Mouse (Mus musculus): Measurements from ENCODE around the gene Oas3.
A peak's percentile ranks its signal among the peaks of the same experiment; 100 is the strongest.
"Not testable (repeated sequence)": the region's sequence is repeated elsewhere in the genome, so short reads cannot be mapped to it uniquely, and the experiment has no call there.

Gene Oas3

DNA sequence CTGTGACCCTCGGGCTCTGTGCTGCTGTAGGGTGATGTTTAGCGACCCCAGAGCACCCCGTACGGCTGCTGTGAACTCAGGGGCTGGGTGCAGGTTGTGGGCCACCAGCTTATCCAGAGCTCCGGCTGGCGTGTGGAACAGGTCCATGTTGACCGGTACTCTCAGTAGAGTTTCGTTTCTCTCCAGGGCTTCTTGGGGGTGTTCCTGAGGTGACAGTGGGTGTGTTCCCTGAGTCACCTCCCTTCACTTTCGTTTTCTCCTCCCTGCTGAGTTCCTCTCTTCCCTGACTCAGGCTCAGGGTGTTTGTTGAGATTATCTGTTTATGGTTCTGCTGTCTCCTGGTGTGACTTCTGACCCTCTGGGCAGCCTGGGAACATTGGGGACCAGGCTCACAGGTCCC, at the start of gene Oas3:
Oas3 (minus strand) TSS at position 184 of the 400 bp plus-strand sequence.
- no peak for DNase-seq

DNA sequence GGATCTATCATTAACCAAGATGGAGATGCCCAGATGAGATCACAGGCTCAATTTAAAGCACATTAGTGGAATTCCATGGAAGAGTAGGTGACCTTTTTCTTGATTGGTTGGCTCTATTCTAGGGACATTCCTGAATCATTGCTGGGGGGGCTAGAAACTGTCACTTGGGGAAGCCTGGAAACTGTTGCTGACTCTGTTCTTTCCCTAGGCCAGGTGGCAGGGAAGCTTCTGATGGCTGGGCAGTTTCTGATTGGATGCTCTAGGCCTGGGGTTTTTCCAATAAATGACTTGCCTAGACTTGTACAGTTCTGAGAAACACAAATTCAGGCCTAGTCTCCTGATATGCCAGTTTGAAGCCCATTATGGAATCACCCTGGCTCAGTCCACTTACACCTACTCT, 41.5 kb upstream of the Oas3 start:
- DNase-seq, result no peak

DNA sequence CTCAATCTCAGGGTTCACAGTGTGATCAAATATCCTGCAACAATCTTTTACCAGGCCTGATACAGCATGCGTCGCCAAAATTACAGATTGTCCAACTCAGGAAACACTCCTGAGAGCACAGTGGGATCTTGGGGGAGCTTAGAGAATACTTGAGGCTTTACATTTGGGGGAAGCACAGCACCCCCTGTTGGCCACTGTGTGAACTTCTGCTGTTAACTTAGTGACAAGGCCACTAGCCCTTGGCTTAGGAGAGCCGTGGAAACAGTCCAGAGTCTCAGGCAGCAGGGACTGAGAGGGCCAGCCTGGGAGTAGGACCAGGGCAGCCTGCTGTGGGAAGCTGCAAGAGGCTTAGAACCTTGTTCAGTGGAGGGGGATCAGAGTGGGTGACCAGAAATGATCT, 38.5 kb upstream of the Oas3 start:
- peak in 1 of 2 experiments; percentile 53 for DNase-seq

DNA sequence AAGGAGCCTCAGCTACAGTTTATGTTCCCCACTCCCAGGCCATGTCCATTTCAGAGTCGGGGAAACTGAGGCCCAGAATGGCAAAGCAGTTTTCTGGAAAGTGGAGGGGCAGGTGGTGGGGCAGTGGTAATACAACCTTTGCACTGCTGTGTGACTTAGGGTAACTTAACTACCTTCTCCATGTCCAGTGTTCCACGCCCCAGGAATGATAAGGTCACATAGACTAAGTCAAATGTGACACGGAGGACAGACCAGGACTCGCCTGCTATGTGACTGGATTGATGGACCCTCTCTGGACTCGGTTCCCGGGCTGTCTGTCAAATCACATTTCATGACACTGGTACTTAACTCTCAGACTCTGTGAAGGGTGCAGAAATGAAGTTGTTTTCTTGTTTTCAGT, 35.6 kb upstream of the Oas3 start:
- DNase-seq, result no peak

DNA sequence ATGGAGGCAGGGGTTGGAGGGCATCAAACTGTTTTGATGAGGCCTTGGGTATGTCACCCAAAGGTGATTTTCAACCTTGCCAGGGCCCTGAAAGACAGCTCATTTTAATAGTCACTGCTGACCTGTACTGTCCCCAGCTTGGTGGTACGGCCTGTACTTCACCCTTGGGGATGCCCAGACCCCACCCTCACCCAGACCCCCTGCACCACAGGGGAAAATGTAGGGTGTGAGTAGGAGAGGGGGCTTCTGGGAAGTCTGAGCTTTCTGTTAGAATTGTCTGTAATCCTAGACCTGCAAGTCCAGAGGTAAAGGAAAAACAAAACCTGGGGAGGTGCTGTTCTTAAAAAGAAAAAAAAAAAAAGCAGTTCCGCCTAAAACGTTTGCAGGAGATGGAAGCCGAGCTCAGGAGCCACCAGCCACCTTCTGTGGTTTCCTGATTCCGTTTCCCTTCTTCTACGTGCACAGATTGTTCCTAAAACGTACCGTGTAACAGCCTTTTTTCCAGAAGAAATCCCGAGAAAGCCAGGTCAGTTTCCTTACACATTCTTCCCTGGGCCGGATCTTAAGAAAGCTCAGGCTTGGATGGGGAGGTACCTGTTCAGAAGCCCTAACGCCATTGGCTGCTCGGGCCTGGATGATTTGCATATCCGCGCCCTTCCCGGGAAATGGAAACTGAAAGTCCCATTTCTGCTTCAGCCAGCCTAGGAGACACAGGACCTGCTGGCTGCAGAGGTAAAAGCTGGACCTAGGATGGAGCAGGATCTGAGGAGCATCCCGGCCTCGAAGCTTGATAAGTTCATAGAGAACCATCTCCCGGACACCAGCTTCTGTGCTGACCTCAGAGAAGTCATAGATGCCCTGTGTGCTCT, 34.7 kb upstream of the Oas3 start, which contains the start of gene Oas1c:
Oas1c (minus strand) TSS at position 564 of the 869 bp plus-strand sequence.
- peak; percentile 91 to 94 for DNase-seq

DNA sequence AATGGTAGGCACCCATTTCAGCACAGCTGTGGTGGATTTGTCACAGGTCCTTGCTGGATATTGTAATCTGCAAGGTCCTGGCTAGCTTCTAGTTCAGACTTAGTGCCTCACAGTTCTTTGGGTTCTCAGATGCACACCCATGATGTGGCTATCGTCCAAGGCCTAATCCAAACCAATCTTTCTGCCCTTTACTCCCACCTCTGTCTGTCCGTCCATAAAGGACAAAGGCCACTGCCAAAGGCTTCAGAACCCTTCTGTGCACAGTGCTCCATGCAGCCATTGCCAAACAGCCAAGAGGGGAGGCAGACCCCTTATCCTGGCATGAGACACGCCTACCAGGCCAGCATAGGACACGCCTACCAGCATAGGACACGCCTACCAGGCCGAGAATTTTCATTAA, 31.7 kb upstream of the Oas3 start:
- DNase-seq, result peak; percentile 14 to 35

DNA sequence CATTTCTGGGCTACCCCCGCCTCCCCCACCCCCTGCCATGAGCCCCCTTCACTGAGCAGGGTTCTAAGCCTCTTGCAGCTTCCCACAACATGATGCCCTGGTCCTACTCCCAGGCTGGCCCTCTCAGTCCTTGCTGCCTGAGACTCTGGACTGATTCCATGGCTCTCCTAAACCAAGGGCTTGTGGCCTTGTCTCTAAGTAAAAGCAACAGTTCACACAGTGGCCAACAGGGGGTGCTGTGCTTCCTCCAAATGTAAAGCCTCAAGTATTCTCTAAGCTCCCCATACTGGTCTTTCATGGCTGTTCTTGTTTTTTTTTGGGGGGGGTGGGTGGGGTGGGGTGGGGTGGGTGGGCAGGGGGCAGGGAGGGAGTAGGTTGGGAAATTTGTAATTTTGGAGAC, 29.0 kb upstream of the Oas3 start:
- peak; percentile 53 to 80 for DNase-seq

DNA sequence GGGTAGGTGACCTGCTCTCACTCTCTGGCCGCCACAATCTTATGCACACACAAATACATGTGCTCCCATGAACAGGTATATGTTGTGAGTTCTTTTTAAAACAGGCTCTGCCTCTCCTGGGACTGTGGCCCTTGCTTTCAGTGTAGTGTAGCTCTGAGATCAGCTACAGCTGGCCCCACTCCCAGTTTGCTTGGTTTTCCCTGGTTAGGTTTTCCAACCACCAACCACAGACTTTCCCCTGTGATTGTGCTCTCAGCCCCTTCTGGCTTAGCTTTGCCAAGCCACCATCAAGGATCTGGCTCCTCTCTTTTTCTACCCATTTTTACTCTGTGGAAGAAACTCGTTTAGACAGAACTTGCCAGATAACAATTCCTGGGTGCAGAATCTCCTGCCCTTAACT, 26.1 kb upstream of the Oas3 start:
- no peak for DNase-seq

DNA sequence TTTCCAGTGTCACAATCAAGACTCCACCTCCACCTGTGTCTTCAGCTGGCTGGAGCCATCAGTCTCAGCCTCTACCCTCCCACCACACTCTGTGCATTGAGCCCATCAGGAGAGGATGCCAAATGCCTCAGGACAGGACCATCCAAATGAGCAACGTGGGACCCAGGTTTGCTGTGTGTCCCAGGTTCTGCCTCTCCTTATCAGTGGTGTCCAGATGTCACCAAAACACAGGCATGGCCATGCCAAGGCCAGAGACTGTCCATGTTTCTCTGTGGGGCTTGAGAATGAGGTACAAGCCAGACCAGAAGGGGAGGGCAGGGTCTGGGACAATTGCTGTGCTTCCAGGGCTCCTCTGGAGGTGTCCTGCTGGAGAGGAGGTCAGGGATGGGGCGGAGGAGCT, 21.5 kb upstream of the Oas3 start:
- DNase-seq, result not testable (repeated sequence)

DNA sequence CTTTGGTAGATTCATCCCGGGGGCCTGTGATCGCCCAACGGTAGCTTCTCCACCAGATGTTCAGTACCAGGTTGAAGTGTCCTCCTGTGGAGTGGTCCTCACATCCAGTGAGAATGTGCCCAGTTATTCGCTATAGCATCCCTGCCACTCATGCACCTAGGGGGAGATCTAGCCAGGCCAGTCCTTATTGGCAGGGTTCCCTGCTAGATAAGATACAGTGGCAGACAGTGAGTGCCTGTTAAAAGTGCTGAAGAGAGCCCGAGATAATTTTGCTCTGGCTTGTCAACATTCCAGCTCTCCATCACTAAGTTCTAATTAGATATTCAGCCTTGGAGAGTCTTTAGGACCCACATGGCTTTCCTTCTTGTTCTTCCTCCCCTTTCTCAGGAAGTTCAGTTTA, 20.7 kb upstream of the Oas3 start:
- not testable (repeated sequence) for DNase-seq

DNA sequence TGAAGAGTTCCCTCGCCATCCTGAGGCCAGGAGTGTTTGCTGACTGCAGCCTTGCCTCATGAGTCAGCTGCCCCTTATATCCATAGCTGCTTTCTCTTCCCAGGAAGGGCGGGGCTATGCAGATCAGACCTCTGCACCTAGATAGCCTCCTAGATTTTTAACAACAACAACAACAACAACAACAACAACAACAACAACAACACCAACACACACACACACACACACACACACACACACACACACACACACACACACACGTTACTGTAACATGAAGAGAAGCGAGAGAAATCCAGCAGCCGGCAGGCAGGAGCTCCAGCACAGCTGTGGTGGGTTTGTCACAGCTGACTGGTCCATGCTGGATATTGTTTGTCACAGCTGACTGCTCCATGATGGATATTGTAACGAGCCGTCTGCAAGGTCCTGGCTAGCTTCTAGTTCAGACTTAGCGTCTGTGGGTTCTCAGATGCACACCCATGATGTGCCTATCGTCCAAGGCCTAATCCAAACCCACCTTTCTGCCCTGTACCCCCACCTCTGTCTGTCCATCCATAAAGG, 18.1 kb upstream of the Oas3 start, which contains the start of gene Oas1e:
Oas1e (minus strand) TSS at position 51 of the 555 bp plus-strand sequence.
- not testable (repeated sequence) for DNase-seq

DNA sequence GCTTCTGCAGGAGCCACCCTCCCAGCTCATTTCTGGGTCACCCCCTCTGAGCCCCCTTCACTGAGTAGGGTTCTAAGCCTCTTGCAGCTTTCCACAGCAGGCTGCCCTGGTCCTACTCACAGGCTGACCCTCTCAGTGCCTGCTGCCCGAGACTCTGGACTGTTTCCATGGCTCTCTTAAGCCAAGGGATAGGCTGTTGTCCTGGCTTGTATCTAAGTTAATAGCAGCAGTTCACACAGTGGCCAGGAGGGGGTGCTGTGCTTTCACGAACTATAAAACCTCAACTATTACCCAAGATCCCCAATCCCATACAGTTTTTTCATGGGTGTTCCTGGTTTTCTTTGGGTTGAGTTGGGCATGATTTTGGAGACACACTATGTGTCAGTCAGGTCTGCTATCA, 15.6 kb upstream of the Oas3 start:
- DNase-seq, result peak; percentile 44 to 77

DNA sequence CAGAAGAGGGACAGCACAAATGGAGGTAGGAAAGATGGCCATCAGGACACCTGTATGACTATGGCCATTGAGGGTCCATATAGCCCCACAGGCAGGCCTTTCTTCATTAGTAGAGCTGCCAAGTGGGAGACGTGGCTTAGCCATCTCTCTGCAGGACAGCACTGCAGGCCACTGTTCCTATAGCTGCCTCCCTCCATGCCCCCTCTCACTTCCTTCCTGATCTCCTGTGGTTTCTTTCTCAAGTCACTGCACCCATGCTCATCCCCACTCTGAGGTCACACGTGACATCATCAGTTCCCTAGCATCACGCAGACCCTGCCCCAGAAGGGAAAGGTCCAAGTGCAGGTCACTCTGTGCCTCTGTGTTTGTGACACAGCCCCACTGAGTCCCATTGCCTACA, 9.6 kb upstream of the Oas3 start:
- DNase-seq, result no peak

DNA sequence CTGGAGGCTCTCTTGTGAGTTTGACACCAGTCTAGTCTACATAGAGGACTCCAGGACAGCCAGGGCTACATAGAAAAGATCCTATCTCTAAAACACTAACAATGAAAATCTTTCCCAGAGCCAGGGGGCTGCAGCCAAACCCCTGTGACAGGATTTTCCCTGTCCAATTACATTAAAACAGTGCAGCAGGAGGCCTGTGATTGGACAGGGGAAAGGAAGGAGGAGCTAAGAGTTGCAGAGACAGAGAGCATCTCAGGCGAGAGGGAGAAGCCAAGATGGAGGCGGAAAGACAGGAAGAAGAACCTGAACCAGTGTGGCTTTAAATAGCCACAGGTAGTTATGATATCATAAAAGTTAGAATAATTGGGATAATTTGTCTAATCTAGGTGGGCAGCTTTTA, 5.0 kb upstream of the Oas3 start:
- DNase-seq, result no peak

DNA sequence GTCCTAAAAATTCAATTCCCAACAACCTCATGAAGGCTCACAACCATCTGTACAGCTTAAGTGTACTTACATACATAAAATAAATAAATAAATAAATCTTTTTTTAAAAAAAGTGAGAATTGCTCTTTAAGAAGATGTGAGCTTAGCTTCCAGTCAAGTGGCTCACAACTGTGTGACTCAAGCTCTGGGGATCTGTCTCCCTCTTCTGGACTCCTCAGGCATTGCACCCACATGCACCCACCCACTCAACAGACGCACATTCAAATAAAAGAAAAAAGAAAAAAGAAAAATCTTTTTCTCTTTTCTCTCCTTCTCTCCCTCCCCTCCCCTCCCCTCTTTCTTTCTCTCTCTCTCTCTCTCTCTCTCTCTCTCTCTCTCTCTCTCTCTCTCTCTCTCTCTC, 4.2 kb upstream of the Oas3 start:
- no peak for DNase-seq

DNA sequence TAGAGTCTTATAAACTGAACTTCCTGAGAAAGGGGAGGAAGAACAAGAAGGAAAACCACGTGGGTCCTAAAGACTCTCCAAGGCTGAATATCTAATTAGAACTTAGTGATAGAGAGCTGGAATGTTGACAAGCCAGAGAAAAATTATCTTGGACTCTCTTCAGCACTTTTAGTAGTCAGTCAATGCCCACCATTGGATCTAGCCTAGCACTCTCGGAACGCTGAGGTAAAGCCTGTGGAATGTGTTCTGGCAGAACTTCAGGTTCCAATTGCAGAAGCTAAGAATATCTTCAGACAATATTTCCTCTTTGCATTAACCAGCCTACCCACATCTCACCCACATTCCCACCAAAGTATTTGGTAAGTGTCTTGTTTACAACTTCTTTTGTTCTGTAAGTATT, 2.5 kb upstream of the Oas3 start:
- DNase-seq, result no peak

DNA sequence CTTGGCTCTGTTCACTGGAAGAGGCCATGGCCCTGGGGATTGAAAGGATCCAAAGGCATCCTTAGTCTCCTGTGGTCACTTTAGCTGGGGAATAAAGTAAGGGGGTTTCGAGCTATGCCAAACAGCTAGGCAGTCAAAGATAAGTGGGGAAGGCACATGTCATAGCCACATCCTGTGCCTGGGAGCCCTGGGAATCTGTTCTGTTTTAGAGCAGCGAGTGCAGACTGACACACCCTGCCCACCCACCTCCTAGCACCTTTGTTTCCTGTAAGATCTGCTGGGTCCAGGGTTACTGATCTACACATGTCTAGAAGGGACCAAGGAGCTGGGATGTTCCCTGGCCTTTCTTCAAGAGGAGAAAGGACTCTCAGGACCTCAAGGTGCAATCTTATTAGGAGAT, 1.5 kb upstream of the Oas3 start:
- DNase-seq, result no peak

DNA sequence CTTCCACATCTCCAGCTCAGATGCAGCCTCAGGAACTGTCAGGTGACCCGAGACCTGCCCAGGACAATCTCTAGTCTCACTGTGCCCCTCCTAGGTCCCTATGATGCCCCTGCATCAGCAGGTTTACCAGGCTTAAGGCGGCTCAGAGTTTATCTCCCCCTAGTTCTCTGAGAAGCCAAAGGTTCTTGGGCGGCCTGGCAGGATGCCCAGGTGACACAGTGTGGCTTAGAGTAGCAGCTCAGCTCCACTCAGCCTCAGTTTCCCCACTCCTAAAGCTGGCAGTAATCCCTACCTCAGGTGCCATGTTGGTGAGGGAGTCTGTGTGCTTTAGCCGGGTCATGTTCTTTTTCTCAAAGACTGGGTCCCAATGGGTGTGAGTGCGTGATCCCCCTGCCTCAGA, 660 bp downstream of the Oas3 start:
- no peak for DNase-seq

DNA sequence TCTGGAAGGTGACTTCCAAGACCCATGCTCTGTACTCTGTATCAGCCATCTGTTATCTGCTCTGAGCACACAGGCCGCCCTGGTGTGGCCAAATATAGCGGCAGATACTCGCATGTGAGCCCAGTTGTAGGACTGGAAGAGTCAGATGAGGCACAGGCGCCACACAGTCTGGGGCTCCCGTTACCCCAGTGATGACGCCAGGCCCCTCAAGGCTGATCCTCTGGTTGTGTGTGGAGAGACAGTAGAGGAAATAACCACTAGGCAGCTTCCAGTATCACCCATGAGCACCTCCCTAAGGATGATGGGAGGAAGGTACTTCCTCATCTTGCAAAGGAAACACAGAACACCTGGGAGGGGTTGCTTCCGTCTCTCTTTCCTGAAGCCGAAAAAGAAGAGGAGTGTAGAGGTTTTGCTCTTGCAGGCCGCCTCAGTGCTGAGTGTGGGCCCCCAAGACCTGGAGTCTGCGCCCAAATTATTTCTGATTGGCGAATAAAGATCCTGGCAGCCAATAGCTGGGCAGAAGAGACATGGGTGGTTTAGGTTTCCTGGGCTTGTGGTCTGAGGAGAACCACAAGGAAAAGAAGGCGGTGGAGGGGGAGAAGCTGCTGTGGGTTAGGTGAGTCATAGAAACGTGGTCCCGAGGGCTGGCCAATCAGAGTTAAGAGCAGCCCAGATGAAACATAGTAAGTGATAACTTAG, 2.0 kb downstream of the Oas3 start:
- DNase-seq, result no peak

DNA sequence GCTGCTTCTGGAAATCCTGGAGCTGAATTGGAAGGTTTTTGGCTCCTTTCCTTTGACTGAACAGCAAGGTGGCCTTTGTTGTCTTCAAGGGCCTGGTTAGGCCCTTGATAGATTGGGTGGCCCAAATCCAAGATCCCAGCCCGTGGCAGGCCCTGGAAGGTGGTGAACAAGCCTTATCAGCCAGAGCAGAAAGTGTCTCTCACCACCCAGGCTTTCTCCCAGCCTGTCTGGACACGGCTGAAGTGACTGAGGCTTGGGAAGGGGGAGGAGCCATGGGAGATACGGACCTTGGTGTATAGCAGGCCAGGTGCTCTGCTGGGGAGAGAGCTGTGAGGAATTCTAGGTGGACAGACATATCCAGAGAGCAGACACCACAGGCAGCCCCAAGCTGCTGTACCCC, 8.1 kb downstream of the Oas3 start:
- no peak for DNase-seq

DNA sequence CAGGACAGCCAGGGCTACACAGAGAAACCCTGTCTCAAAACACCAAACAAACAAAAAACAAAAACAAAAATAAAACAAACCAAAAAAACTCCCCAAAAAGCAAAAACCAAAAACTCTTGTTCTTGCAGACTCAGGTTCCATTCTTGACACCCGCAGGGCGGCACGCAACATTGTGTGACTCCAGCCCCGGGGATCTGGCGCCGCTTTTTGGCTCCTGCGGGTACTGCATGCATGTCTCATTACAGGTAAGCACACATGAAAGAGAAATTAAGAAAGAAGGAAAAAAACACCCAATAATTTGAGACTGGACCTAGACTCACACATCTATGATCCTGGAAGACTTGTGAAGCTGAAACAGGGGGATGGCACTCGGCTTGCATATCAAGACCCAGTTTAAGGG, 12.5 kb downstream of the Oas3 start:
- DNase-seq, result no peak

DNA sequence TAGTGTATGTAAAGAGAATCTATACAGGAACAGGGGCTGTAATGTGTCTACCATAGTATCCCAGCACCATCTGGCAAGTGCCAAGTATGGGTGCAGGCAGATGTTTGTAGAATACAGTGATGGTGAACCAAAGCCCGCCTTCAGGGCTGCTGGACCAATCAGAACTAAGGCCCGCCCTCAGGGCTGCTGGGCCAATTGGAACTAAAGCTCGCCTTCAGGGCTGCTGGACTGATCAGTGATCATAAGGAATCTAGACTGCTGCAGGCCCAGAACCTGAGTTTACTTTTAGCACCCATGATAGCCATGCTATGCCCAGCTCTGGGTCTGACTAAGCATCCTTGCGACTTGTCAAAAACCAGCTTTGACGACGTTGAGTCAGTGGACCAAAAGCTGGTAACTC, 15.6 kb downstream of the Oas3 start:
- peak in 1 of 2 experiments; percentile 5 for DNase-seq

DNA sequence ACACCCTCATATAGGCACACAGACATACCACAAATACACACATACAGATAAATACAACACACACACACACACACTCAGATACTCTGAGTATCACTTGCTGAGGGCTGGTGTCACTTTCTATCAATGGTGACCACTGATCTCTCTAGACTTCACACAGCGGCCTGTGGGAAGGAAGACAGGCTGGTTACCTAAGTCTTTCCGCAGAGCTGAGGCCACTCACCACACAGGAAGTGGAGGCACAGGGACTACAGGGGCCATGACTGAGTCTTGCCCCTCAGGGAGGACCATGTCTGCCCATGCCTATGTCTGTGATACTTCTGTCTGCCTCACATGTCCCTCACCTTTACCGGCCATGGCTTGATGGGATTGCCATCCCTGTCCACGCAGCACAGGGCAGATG, 23.2 kb downstream of the Oas3 start:
- no peak for DNase-seq

DNA sequence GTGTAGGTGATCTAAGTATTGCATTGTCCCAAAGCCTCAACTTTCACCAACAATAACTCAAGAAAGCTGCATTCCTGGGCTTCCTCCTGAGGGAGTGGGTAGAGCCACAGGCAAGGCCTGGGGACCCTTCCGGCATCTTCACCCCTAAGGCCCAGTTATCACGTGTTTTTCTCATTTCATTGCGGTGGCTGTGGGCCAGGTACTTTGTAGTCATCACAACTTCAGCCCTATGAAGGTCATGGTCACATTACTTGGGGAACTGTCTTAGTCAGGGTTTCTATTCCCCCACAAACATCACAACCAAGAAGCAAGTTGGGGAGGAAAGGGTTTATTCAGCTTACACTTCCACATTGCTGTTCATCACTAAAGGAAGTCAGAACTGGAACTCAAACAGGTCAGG, 24.7 kb downstream of the Oas3 start:
- DNase-seq, result no peak
